Mouse (Mus musculus) embryonic facial prominence, embryonic 13.5 days (tissue): ENCODE measurements at regions not wholly inside any gene's neighbourhood (a gene's known extent, or its start where the extent isn't known, plus 50 kb on each side); places are given as distances from the start of the nearest gene placed in this dataset.

Experiments used
- ATAC-seq: fragments of 200-750 bp; cut with Nextera tagmentation; 2 replicates; pipeline ENCODE4 v1.8.0; 2017; ENCODE audit warnings: low read depth; ENCODE audit not compliant: insufficient number of reproducible peaks, insufficient read depth, low FRiP score, low TSS enrichment
- H3K27ac ChIP-seq: fragments of 300-500 bp; sonication (generic); 2 replicates; pipeline ENCODE4 v1.5.1; 2015; ENCODE audit warnings: moderate library complexity, mild to moderate bottlenecking, inconsistent platforms
- H3K27me3 ChIP-seq: fragments of 300-500 bp; sonication (generic); 2 replicates; pipeline ENCODE4 v1.6.1; 2015; ENCODE audit warnings: mild to moderate bottlenecking, inconsistent platforms
- H3K36me3 ChIP-seq: fragments of 300-500 bp; sonication (generic); 2 replicates; pipeline ENCODE4 v1.6.1; 2015; ENCODE audit warnings: mild to moderate bottlenecking, inconsistent platforms
- H3K4me1 ChIP-seq: fragments of 300-500 bp; sonication (generic); 2 replicates; pipeline ENCODE4 v1.6.1; 2015; ENCODE audit warnings: inconsistent platforms
- H3K4me2 ChIP-seq: fragments of 300-500 bp; sonication (generic); 2 replicates; pipeline ENCODE4 v1.6.1; 2015; ENCODE audit warnings: moderate library complexity, mild to moderate bottlenecking, inconsistent platforms
- H3K4me3 ChIP-seq: fragments of 300-500 bp; sonication (generic); 2 replicates; pipeline ENCODE4 v1.5.1; 2015; ENCODE audit warnings: mild to moderate bottlenecking, inconsistent platforms
- H3K9ac ChIP-seq: fragments of 300-500 bp; sonication (generic); 2 replicates; pipeline ENCODE4 v1.6.1; 2015; ENCODE audit warnings: mild to moderate bottlenecking, inconsistent platforms
- H3K9me3 ChIP-seq: fragments of 300-500 bp; sonication (generic); 2 replicates; pipeline ENCODE4 v1.6.1; 2016; ENCODE audit warnings: inconsistent platforms
- WGBS: fragments of 180-500 bp; shearing (Covaris S2); methylation state at CpG from one replicate; pipeline ENCODE4 v1.1.7; 2015; ENCODE audit warnings: mixed read lengths; 5-methylcytosine and 5-hydroxymethylcytosine counted together

GRCm38 (mm10) chr11:44127088-44127487, 226.1 kb upstream of the Adra1b start:
- no peak overlapping the region for H3K4me2 ChIP-seq
- no peak overlapping the region for H3K9ac ChIP-seq
- 63% methylated on average over 9 of the region's 9 CpGs for WGBS
- H3K9me3 ChIP-seq = no peaks in the 10 kb centered on the region
- H3K27ac ChIP-seq = no peak overlapping the region
- H3K4me3 ChIP-seq = no peak overlapping the region
- no peaks in the 10 kb centered on the region for H3K4me1 ChIP-seq
- no peaks in the 10 kb centered on the region for H3K27me3 ChIP-seq
- H3K36me3 ChIP-seq = no peaks in the 10 kb centered on the region
- no peak for ATAC-seq

GRCm38 (mm10) chr11:44128481-44128880, 227.5 kb upstream of the Adra1b start:
- Histone ChIP-seq H3K9ac (no peak overlapping the region), H3K27me3 (no peaks in the 10 kb centered on the region), H3K4me3 (no peak overlapping the region), H3K4me1 (no peaks in the 10 kb centered on the region), H3K4me2 (no peak overlapping the region), H3K27ac (no peak overlapping the region), H3K9me3 (no peaks in the 10 kb centered on the region), H3K36me3 (no peaks in the 10 kb centered on the region)
- no peak for ATAC-seq
- WGBS = 92% methylated on average over 6 of the region's 6 CpGs

GRCm38 (mm10) chr11:44133244-44133643, 232.2 kb upstream of the Adra1b start:
- no peak for ATAC-seq
- Histone ChIP-seq H3K9me3 (no peaks in the 10 kb centered on the region), H3K9ac (no peak overlapping the region), H3K27me3 (no peaks in the 10 kb centered on the region), H3K4me2 (no peak overlapping the region), H3K4me3 (no peak overlapping the region), H3K4me1 (no peaks in the 10 kb centered on the region), H3K27ac (no peak overlapping the region), H3K36me3 (no peaks in the 10 kb centered on the region)
- 74% methylated on average over 7 of the region's 7 CpGs for WGBS

GRCm38 (mm10) chr11:44136024-44136423, 235.0 kb upstream of the Adra1b start:
- Histone ChIP-seq H3K9me3 (no peaks in the 10 kb centered on the region), H3K27ac (no peak overlapping the region), H3K4me3 (no peak overlapping the region), H3K9ac (no peak overlapping the region), H3K27me3 (no peaks in the 10 kb centered on the region), H3K36me3 (no peaks in the 10 kb centered on the region), H3K4me1 (no peaks in the 10 kb centered on the region), H3K4me2 (no peak overlapping the region)
- 67% methylated on average over 3 of the region's 3 CpGs for WGBS
- no peak for ATAC-seq

- H3K27me3 ChIP-seq = no peaks in the 10 kb centered on the region
- no peaks in the 10 kb centered on the region for H3K36me3 ChIP-seq
- no peak overlapping the region for H3K9ac ChIP-seq
- no peaks in the 10 kb centered on the region for H3K4me1 ChIP-seq
- H3K4me3 ChIP-seq = no peak overlapping the region
- H3K4me2 ChIP-seq = no peak overlapping the region
- no peaks in the 10 kb centered on the region for H3K9me3 ChIP-seq
- WGBS = 90% methylated on average over 4 of the region's 4 CpGs
- no peak overlapping the region for H3K27ac ChIP-seq
- ATAC-seq = no peak
These were observed 242.0 kb upstream of the Adra1b start for GRCm38 (mm10) chr11:44142996-44143395.

- H3K36me3 ChIP-seq = no peaks in the 10 kb centered on the region
- WGBS = 76% methylated on average over 3 of the region's 3 CpGs
These were observed 243.5 kb upstream of the Adra1b start for GRCm38 (mm10) chr11:44144477-44144876.

GRCm38 (mm10) chr11:44146419-44146818, 245.4 kb upstream of the Adra1b start:
- no peaks in the 10 kb centered on the region for H3K27me3 ChIP-seq
- no peak for ATAC-seq
- no peak overlapping the region for H3K4me3 ChIP-seq
- H3K9ac ChIP-seq = no peak overlapping the region
- H3K4me1 ChIP-seq = no peaks in the 10 kb centered on the region
- no peaks in the 10 kb centered on the region for H3K36me3 ChIP-seq
- no peak overlapping the region for H3K4me2 ChIP-seq
- H3K27ac ChIP-seq = no peak overlapping the region
- H3K9me3 ChIP-seq = no peaks in the 10 kb centered on the region
- 91% methylated on average over 3 of the region's 3 CpGs for WGBS

More at GRCm38 (mm10) chr11:44144477-44144876, 243.5 kb upstream of the Adra1b start:
- no peak overlapping the region for H3K27ac ChIP-seq
- H3K9me3 ChIP-seq = no peaks in the 10 kb centered on the region
- H3K4me2 ChIP-seq = no peak overlapping the region
- no peak for ATAC-seq
- no peaks in the 10 kb centered on the region for H3K27me3 ChIP-seq
- H3K4me3 ChIP-seq = no peak overlapping the region
- H3K9ac ChIP-seq = no peak overlapping the region
- no peaks in the 10 kb centered on the region for H3K4me1 ChIP-seq

- Histone ChIP-seq H3K4me3 (no peak overlapping the region), H3K36me3 (no peaks in the 10 kb centered on the region), H3K9ac (no peak overlapping the region), H3K4me2 (no peak overlapping the region), H3K27ac (no peak overlapping the region), H3K27me3 (no peaks in the 10 kb centered on the region), H3K4me1 (peaks cover 6% of the 10 kb centered on the region), H3K9me3 (no peaks in the 10 kb centered on the region)
- ATAC-seq = no peak
- 86% methylated on average over 3 of the region's 3 CpGs for WGBS
These were observed 246.3 kb upstream of the Il12b start for GRCm38 (mm10) chr11:44153576-44153975.

GRCm38 (mm10) chr11:44155591-44155990, 244.3 kb upstream of the Il12b start:
- H3K4me2 ChIP-seq = no peak overlapping the region
- 21% methylated on average over 2 of the region's 2 CpGs for WGBS
- H3K9me3 ChIP-seq = no peaks in the 10 kb centered on the region
- no peak overlapping the region for H3K27ac ChIP-seq
- H3K36me3 ChIP-seq = no peaks in the 10 kb centered on the region
- no peaks in the 10 kb centered on the region for H3K27me3 ChIP-seq
- H3K4me1 ChIP-seq = peaks cover 6% of the 10 kb centered on the region
- no peak for ATAC-seq
- no peak overlapping the region for H3K4me3 ChIP-seq
- no peak overlapping the region for H3K9ac ChIP-seq

GRCm38 (mm10) chr11:44156081-44156480, 243.8 kb upstream of the Il12b start:
- Histone ChIP-seq H3K4me1 (peaks cover 6% of the 10 kb centered on the region), H3K27me3 (no peaks in the 10 kb centered on the region), H3K9me3 (no peaks in the 10 kb centered on the region), H3K9ac (no peak overlapping the region), H3K4me2 (no peak overlapping the region), H3K27ac (no peak overlapping the region), H3K36me3 (no peaks in the 10 kb centered on the region), H3K4me3 (no peak overlapping the region)
- 37% methylated on average over 5 of the region's 5 CpGs for WGBS
- ATAC-seq = no peak

GRCm38 (mm10) chr11:44156490-44157345, 243.1 kb upstream of the Il12b start:
- Histone ChIP-seq H3K9me3 (no peaks in the 10 kb centered on the region), H3K27ac (no peak overlapping the region), H3K9ac (no peak overlapping the region), H3K4me1 (peaks cover 6% of the 10 kb centered on the region), H3K36me3 (no peaks in the 10 kb centered on the region), H3K4me3 (no peak overlapping the region), H3K27me3 (no peaks in the 10 kb centered on the region), H3K4me2 (no peak overlapping the region)
- WGBS = 65% methylated on average over 3 of the region's 3 CpGs
- no peak for ATAC-seq

GRCm38 (mm10) chr11:44158236-44158635, 241.6 kb upstream of the Il12b start:
- no peaks in the 10 kb centered on the region for H3K9me3 ChIP-seq
- WGBS = 63% methylated on average over 5 of the region's 5 CpGs
- H3K4me2 ChIP-seq = no peak overlapping the region
- no peaks in the 10 kb centered on the region for H3K36me3 ChIP-seq
- no peak for ATAC-seq
- H3K27ac ChIP-seq = no peak overlapping the region
- no peaks in the 10 kb centered on the region for H3K27me3 ChIP-seq
- peaks cover 6% of the 10 kb centered on the region for H3K4me1 ChIP-seq
- no peak overlapping the region for H3K4me3 ChIP-seq
- no peak overlapping the region for H3K9ac ChIP-seq
